Mouse (Mus musculus) small intestine, adult 2 months (tissue): ENCODE data around the gene Dlgap3.

Experiments used
- CTCF ChIP-seq: fragments of 200-500 bp; IDR thresholded peaks from 2 replicates; pipeline ENCODE4 v1.5.1; 2012; ENCODE audit warnings: low read depth, mild to moderate bottlenecking, control low read depth, inconsistent platforms, low read length, moderate library complexity, mixed read lengths; ENCODE audit not compliant: insufficient replicate concordance, insufficient read length; ENCODE audit errors: extremely low read depth
- POLR2A ChIP-seq: fragments of 200-500 bp; IDR thresholded peaks from 2 replicates; pipeline ENCODE4 v1.6.1; 2012; ENCODE audit warnings: low read depth, mild to moderate bottlenecking, control low read depth, inconsistent platforms, low read length, moderate library complexity

DNA sequence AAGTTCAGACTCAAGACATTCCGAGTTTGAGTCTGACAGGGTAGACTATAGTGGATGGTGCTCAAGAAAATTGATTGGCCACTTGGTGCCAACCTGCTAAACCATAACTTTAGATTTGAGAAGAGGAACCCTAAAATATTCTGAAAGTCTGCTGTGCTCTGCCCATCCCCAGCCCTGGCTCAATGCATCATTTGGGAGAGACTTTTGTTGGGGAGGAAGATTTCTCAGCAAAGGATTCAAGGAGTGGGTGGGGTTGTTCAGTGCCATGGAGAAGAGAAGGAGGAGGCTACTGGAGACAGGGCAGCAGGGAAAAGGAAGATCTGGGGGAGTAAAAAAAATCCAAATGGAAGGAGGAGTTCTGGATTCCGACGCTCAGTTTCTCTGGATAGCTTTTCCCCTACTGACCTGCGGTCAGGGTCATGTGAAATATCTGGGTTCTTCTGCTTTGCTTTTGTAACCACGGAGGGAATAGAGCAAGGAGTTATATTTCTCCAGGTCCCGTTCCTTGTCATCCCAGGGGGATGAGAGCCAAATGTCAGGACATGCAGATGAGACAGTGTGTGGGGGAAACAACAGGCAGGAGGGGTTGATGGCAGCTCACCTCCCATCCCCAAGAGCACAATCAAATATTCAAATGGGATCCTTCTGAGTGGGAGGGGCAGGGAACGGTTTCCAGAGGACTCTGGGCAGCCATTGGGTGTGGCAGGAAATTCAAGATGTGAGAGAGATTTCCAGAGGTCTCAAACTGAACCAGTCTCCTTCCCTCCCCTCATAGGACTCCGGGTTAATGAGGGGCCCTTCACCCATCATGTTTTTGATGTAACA, 5.3 kb downstream of the Dlgap3 start:
- TF ChIP-seq CTCF (no peak), POLR2A (no peak)
